Mouse (Mus musculus) liver, postnatal 0 days (tissue): ENCODE data around the gene Ilf3.

Experiments used
- CTCF ChIP-seq: sonication (generic); IDR thresholded peaks from 2 replicates; pipeline ENCODE4 v1.5.1; 2016; ENCODE audit warnings: antibody characterized with exemption, low read depth
- EP300 ChIP-seq: IDR thresholded peaks from 2 replicates; pipeline ENCODE4 v1.6.1; 2016; ENCODE audit warnings: antibody characterized with exemption, low read depth, mild to moderate bottlenecking

- no peak for TF ChIP-seq CTCF
- TF ChIP-seq EP300, result no peak
These were observed 69.9 kb downstream of the Ilf3 start for GRCm38 (mm10) chr9:21437577-21437976.
